Mouse (Mus musculus) limb, embryonic 11.5 days (tissue): ENCODE measurements at regions not wholly inside any gene's neighbourhood (a gene's known extent, or its start where the extent isn't known, plus 50 kb on each side); places are given as distances from the start of the nearest gene placed in this dataset.

Experiments
- ATAC-seq: fragments of 200-750 bp; cut with Nextera tagmentation; 2 replicates; pipeline ENCODE4 v1.8.0; 2017; ENCODE audit warnings: low read depth; ENCODE audit not compliant: insufficient number of reproducible peaks, low FRiP score, low TSS enrichment
- DNase-seq: peaks from one replicate; pipeline ENCODE4 v3.0.0-alpha.2; 2015; ENCODE audit warnings: low spot score
- H3K27ac ChIP-seq: fragments of 300-500 bp; sonication (generic); replicated peaks from 2 replicates; pipeline ENCODE4 v1.5.1; 2014; ENCODE audit warnings: low read depth, mild to moderate bottlenecking, low read length
- H3K27me3 ChIP-seq: fragments of 300-500 bp; sonication (generic); 2 replicates; pipeline ENCODE4 v1.6.1; 2014; ENCODE audit warnings: mild to moderate bottlenecking, low read length, mixed read lengths; ENCODE audit not compliant: control insufficient read depth, insufficient read depth
- H3K36me3 ChIP-seq: fragments of 300-500 bp; sonication (generic); 2 replicates; pipeline ENCODE4 v1.6.1; 2014; ENCODE audit warnings: mild to moderate bottlenecking, low read length, moderate library complexity, mixed read lengths; ENCODE audit not compliant: control insufficient read depth, insufficient read depth
- H3K4me1 ChIP-seq: fragments of 300-500 bp; sonication (generic); 2 replicates; pipeline ENCODE4 v1.6.1; 2014; ENCODE audit warnings: low read length, mixed read lengths; ENCODE audit not compliant: control insufficient read depth, insufficient read depth
- H3K4me2 ChIP-seq: fragments of 300-500 bp; sonication (generic); 2 replicates; pipeline ENCODE4 v1.6.1; 2014; ENCODE audit warnings: low read depth, mild to moderate bottlenecking, moderate library complexity; ENCODE audit not compliant: severe bottlenecking
- H3K4me3 ChIP-seq: fragments of 300-500 bp; sonication (generic); 2 replicates; pipeline ENCODE4 v1.5.1; 2014; ENCODE audit warnings: low read depth, low read length
- H3K9ac ChIP-seq: fragments of 300-500 bp; sonication (generic); 2 replicates; pipeline ENCODE4 v1.6.1; 2014; ENCODE audit warnings: mild to moderate bottlenecking, low read length
- H3K9me3 ChIP-seq: fragments of 300-500 bp; sonication (generic); 2 replicates; pipeline ENCODE4 v1.6.1; 2016; ENCODE audit warnings: low read length; ENCODE audit not compliant: control insufficient read depth
- WGBS: fragments of 180-500 bp; shearing (Covaris S2); extraction: QIAGEN DNeasy Blood & Tissue Kit; methylation state at CpG from one replicate; pipeline ENCODE4 v1.1.7; 2014; 5-methylcytosine and 5-hydroxymethylcytosine counted together

- no peak overlapping the region for H3K4me3 ChIP-seq
- 77% methylated on average over 5 of the region's 5 CpGs for WGBS
- H3K36me3 ChIP-seq: no peaks in the 10 kb centered on the region
- no peak for ATAC-seq
- no peaks in the 10 kb centered on the region for H3K9me3 ChIP-seq
- no peak overlapping the region for H3K9ac ChIP-seq
- no peak overlapping the region for H3K4me2 ChIP-seq
- DNase-seq: no peak
- H3K4me1 ChIP-seq: no peaks in the 10 kb centered on the region
- no peaks in the 10 kb centered on the region for H3K27me3 ChIP-seq
- no peak overlapping the region for H3K27ac ChIP-seq
These were observed 75.3 kb upstream of the Map2 start for GRCm38 (mm10) chr1:66099562-66100444.

- no peaks in the 10 kb centered on the region for H3K27me3 ChIP-seq
- H3K4me3 ChIP-seq: no peak overlapping the region
- H3K9ac ChIP-seq: no peak overlapping the region
- ATAC-seq (no peak), DNase-seq (no peak)
- 39% methylated on average over 2 of the region's 2 CpGs for WGBS
- H3K4me1 ChIP-seq: no peaks in the 10 kb centered on the region
- H3K9me3 ChIP-seq: no peaks in the 10 kb centered on the region
- H3K4me2 ChIP-seq: no peak overlapping the region
- H3K36me3 ChIP-seq: no peaks in the 10 kb centered on the region
- no peak overlapping the region for H3K27ac ChIP-seq
These were observed 73.7 kb upstream of the Map2 start for GRCm38 (mm10) chr1:66101419-66101818.

GRCm38 (mm10) chr1:66104493-66104892 lies 70.6 kb upstream of the Map2 start:
- H3K36me3 ChIP-seq: no peaks in the 10 kb centered on the region
- no peak overlapping the region for H3K9ac ChIP-seq
- WGBS: 40% methylated on average over 1 of the region's 1 CpGs
- no peak for ATAC-seq
- no peaks in the 10 kb centered on the region for H3K4me1 ChIP-seq
- no peaks in the 10 kb centered on the region for H3K27me3 ChIP-seq
- DNase-seq: no peak
- no peak overlapping the region for H3K4me3 ChIP-seq
- no peaks in the 10 kb centered on the region for H3K9me3 ChIP-seq
- no peak overlapping the region for H3K27ac ChIP-seq
- H3K4me2 ChIP-seq: no peak overlapping the region

GRCm38 (mm10) chr1:66105206-66105605 lies 69.9 kb upstream of the Map2 start:
- H3K4me2 ChIP-seq: no peak overlapping the region
- DNase-seq (no peak), ATAC-seq (no peak)
- WGBS: 81% methylated on average over 4 of the region's 5 CpGs
- H3K9ac ChIP-seq: no peak overlapping the region
- no peak overlapping the region for H3K27ac ChIP-seq
- no peaks in the 10 kb centered on the region for H3K4me1 ChIP-seq
- no peaks in the 10 kb centered on the region for H3K36me3 ChIP-seq
- no peaks in the 10 kb centered on the region for H3K27me3 ChIP-seq
- no peak overlapping the region for H3K4me3 ChIP-seq
- H3K9me3 ChIP-seq: no peaks in the 10 kb centered on the region

GRCm38 (mm10) chr1:66108051-66108450 lies 67.0 kb upstream of the Map2 start:
- ATAC-seq (no peak), DNase-seq (no peak)
- Histone ChIP-seq H3K9me3 (no peaks in the 10 kb centered on the region), H3K36me3 (no peaks in the 10 kb centered on the region), H3K4me2 (no peak overlapping the region), H3K4me3 (no peak overlapping the region), H3K27me3 (no peaks in the 10 kb centered on the region), H3K9ac (no peak overlapping the region), H3K4me1 (no peaks in the 10 kb centered on the region), H3K27ac (no peak overlapping the region)
- 83% methylated on average over 3 of the region's 3 CpGs for whole genome bisulfite sequencing

- no peaks in the 10 kb centered on the region for H3K27me3 ChIP-seq
- 76% methylated on average over 1 of the region's 1 CpGs for WGBS
- H3K4me3 ChIP-seq: no peak overlapping the region
- H3K4me1 ChIP-seq: no peaks in the 10 kb centered on the region
- no peak overlapping the region for H3K27ac ChIP-seq
- DNase-seq (no peak), ATAC-seq (no peak)
- no peaks in the 10 kb centered on the region for H3K9me3 ChIP-seq
- H3K9ac ChIP-seq: no peak overlapping the region
- H3K36me3 ChIP-seq: no peaks in the 10 kb centered on the region
- H3K4me2 ChIP-seq: no peak overlapping the region
These were observed 61.2 kb upstream of the Map2 start for GRCm38 (mm10) chr1:66113916-66114315.

- Histone ChIP-seq H3K4me2 (no peak overlapping the region), H3K27ac (no peak overlapping the region), H3K9me3 (no peaks in the 10 kb centered on the region), H3K4me3 (no peak overlapping the region), H3K27me3 (no peaks in the 10 kb centered on the region), H3K36me3 (no peaks in the 10 kb centered on the region), H3K9ac (no peak overlapping the region), H3K4me1 (no peaks in the 10 kb centered on the region)
- ATAC-seq (peak; percentile 65; the same call in 1 of the 2 replicates), DNase-seq (no peak)
- WGBS: 44% methylated on average over 3 of the region's 3 CpGs
These were observed 59.7 kb upstream of the Map2 start for GRCm38 (mm10) chr1:66115330-66115729.
